Mouse (Mus musculus): ENCODE measurements at regions not wholly inside any gene's neighbourhood (a gene's known extent, or its start where the extent isn't known, plus 50 kb on each side); places are given as distances from the start of the nearest gene placed in this dataset.

DNA sequence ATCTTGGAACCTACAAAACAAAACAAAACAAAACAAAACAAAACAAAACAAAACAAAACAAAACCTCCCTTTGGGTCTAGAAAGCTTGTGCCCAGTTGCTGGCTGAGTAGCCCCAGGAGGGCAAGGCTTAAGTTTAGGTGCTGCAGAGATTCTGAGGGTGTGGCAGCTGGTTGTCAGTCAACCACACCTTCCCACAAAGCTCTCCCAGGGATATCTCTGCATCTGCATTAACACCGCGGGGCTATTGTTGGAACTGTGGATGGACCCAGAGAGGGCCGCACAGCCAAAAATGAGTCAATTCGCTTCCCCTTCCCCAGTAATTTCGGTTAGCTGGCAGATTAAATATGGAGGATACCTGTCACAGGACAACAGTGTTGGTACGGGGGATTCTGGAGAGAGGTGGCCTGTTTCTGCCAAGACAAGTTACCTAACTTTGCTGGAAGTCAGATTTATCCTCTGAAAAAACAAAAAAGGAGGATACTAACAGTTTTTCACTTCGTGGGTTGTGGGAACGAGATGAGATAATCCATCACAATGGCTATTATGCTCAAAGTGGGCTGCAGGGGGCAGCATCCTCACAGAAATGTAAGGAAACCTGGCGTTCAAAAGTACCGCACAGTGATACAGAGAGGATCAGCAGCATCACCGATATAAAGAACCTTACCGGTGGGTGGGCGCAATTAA, 96.7 kb downstream of the 1500009L16Rik start:
- TF ChIP-seq SRF (IDR thresholded peaks at IDR 0.05; ENCODE audit: control insufficient read depth, insufficient read length, low read depth), result no peak
- no peak for TF ChIP-seq TCF3 (IDR thresholded peaks at IDR 0.05; ENCODE audit: insufficient read length, low read depth)
- TF ChIP-seq POLR2A (IDR thresholded peaks at IDR 0.05; ENCODE audit: insufficient read length, low read depth), result no peak

DNA sequence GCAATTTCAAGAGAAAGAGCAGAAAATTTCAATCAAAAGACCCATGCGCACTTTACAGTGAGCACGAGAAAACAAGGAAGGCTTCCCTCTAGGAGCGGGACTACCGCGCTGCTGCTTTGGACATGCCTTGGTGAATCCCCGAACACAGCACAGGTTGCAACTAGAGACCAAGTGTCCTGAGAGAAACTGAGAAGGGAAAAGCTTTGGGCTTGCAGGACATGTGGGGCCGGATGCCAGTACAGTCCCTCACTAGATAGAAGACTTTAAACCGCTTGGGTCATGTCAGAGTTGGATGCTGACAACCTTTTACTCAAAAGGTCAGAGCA, 97.2 kb downstream of the 1500009L16Rik start:
- no peaks in the 10 kb centered on the region for H3K79me2 ChIP-seq (ENCODE audit: control insufficient read depth, insufficient read depth)
- H3K4me3 ChIP-seq, result no peak overlapping the region
- H3K36me3 ChIP-seq (ENCODE audit: control insufficient read depth, insufficient read depth), result no peaks in the 10 kb centered on the region
- H3K4me2 ChIP-seq (ENCODE audit: low read depth), result no peak overlapping the region
- H3ac ChIP-seq (ENCODE audit: control insufficient read depth, insufficient read length), result no peak overlapping the region
- peaks cover 10% of the 10 kb centered on the region for H3K27me3 ChIP-seq (ENCODE audit: control insufficient read depth, insufficient read depth, insufficient read length)
- no peak for TF ChIP-seq MAX (IDR thresholded peaks at IDR 0.05; ENCODE audit: low read depth)

More for the DNA sequence above, 96.7 kb downstream of the 1500009L16Rik start:
- Histone ChIP-seq H3K4me2 (ENCODE audit: low read depth) (no peak overlapping the region), H3K4me3 (no peak overlapping the region), H3K27me3 (ENCODE audit: control insufficient read depth, insufficient read depth, insufficient read length) (peaks cover 10% of the 10 kb centered on the region), H3K79me2 (ENCODE audit: control insufficient read depth, insufficient read depth) (no peaks in the 10 kb centered on the region), H3K36me3 (ENCODE audit: control insufficient read depth, insufficient read depth) (no peaks in the 10 kb centered on the region), H3ac (ENCODE audit: control insufficient read depth, insufficient read length) (no peak overlapping the region)

DNA sequence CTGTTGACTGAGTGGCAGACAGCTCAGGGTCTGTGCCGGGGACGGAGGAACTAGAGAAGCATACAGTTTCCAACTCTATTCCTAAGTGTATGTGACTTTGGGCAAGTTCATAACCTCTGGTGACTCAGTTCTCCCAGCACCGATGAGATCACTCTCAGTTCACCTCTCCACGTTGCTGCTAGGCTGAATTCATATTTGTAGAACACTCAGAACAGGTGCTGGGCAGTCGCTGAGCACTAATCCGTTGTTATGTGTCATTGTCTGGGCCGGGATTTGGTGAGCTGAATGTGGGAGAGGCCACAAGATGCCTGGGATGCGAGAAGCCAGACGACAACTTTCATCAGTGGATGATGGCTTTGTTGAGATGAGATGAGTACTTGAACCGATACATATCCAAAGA, 98.4 kb downstream of the 1500009L16Rik start:
- Histone ChIP-seq H3K27me3 (ENCODE audit: control insufficient read depth, insufficient read depth, insufficient read length) (peaks cover 5% of the 10 kb centered on the region), H3K79me2 (ENCODE audit: control insufficient read depth, insufficient read depth) (no peaks in the 10 kb centered on the region), H3K4me2 (ENCODE audit: low read depth) (no peak overlapping the region), H3ac (ENCODE audit: control insufficient read depth, insufficient read length) (no peak overlapping the region), H3K4me3 (no peak overlapping the region), H3K36me3 (ENCODE audit: control insufficient read depth, insufficient read depth) (no peaks in the 10 kb centered on the region)
- no peak for TF ChIP-seq E2F4 (IDR thresholded peaks at IDR 0.05; ENCODE audit: insufficient read depth)
- peak in 2 of 3 experiments; percentile 27 to 63 for TF ChIP-seq MYOD1 (IDR thresholded peaks at IDR 0.05; ENCODE audit: control insufficient read depth in 1 of 3, insufficient read length in 2 of 3, low read depth in 2 of 3)
- no peak for TF ChIP-seq USF1 (IDR thresholded peaks at IDR 0.05; ENCODE audit: low read depth)
- TF ChIP-seq MYOG (IDR thresholded peaks at IDR 0.05; ENCODE audit: control insufficient read depth in 1 of 3, insufficient read depth in 1 of 3, insufficient read length in 2 of 3, low read depth in 2 of 3), result no peak

DNA sequence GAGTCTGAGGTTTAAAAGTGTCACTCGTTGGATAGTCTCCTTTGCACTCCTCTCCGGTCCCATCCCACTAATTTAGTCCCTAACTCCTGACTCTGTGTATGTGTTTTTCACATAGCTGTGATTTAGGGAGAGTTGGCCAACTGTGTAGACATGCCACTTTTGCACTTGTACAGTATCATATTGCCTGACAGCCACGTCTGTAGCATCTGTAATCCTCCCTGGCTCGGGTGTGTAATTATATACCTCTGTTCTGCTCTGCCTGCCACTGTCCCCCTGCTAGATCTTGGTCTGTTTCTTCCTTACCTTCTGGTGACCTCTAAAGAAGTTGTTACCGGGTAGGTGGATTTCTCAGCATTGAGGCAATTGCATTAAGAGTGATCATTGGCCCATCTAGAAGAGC, 103.4 kb downstream of the 1500009L16Rik start:
- no peaks in the 10 kb centered on the region for H3K36me3 ChIP-seq (ENCODE audit: control insufficient read depth, insufficient read depth)
- H3K79me2 ChIP-seq (ENCODE audit: control insufficient read depth, insufficient read depth), result no peaks in the 10 kb centered on the region
- no peaks in the 10 kb centered on the region for H3K27me3 ChIP-seq (ENCODE audit: control insufficient read depth, insufficient read depth, insufficient read length)
- H3K4me3 ChIP-seq, result no peak overlapping the region
- TF ChIP-seq TCF3 (IDR thresholded peaks at IDR 0.05; ENCODE audit: insufficient read length, low read depth) (no peak), POLR2AphosphoS2 (IDR thresholded peaks at IDR 0.05; ENCODE audit: insufficient read length, low read depth) (no peak), E2F4 (IDR thresholded peaks at IDR 0.05; ENCODE audit: insufficient read depth) (no peak), CEBPB (IDR thresholded peaks at IDR 0.05; ENCODE audit: insufficient read depth, poor library complexity, severe bottlenecking) (no peak), POLR2A (IDR thresholded peaks at IDR 0.05; ENCODE audit: insufficient read length, low read depth) (no peak), MYOG (IDR thresholded peaks at IDR 0.05; ENCODE audit: control insufficient read depth in 1 of 3, insufficient read depth in 1 of 3, insufficient read length in 2 of 3, low read depth in 2 of 3) (no peak), TCF12 (IDR thresholded peaks at IDR 0.05; ENCODE audit: insufficient read depth, poor library complexity, severe bottlenecking) (no peak), MYOD1 (IDR thresholded peaks at IDR 0.05; ENCODE audit: control insufficient read depth in 1 of 3, insufficient read length in 2 of 3, low read depth in 2 of 3) (no peak), USF1 (IDR thresholded peaks at IDR 0.05; ENCODE audit: low read depth) (no peak), REST (IDR thresholded peaks at IDR 0.05; ENCODE audit: insufficient read depth, insufficient read length) (no peak), SRF (IDR thresholded peaks at IDR 0.05; ENCODE audit: control insufficient read depth, insufficient read length, low read depth) (no peak), MAX (IDR thresholded peaks at IDR 0.05; ENCODE audit: low read depth) (no peak)
- H3ac ChIP-seq (ENCODE audit: control insufficient read depth, insufficient read length), result no peak overlapping the region
- H3K4me2 ChIP-seq (ENCODE audit: low read depth), result no peak overlapping the region

DNA sequence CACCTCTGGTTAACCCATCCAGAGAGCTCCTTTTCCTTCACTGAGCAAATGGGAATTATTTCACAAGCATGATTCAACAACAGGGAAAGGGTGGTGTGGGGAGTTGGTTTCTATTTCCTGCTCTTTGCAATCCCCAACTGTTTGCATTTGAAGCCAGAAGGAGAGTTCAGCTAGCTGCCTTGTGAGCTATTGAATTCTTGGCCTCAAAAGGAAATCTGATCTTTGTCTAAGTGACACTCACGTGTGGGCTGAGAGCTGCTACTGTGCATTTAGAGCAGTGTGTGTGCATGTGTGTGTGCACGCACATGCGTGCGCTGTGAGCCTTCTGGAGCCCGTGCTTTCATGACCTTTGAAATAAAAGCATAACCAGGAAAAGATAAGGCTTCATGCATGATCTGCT, 113.7 kb downstream of the 1500009L16Rik start:
- no peak for TF ChIP-seq USF1 (IDR thresholded peaks at IDR 0.05; ENCODE audit: low read depth)
- TF ChIP-seq POLR2AphosphoS2 (IDR thresholded peaks at IDR 0.05; ENCODE audit: insufficient read length, low read depth), result no peak
- TF ChIP-seq TCF3 (IDR thresholded peaks at IDR 0.05; ENCODE audit: insufficient read length, low read depth), result no peak
- TF ChIP-seq POLR2A (IDR thresholded peaks at IDR 0.05; ENCODE audit: insufficient read length, low read depth), result no peak
- TF ChIP-seq CEBPB (IDR thresholded peaks at IDR 0.05; ENCODE audit: insufficient read depth, poor library complexity, severe bottlenecking), result no peak
- no peak for TF ChIP-seq TCF12 (IDR thresholded peaks at IDR 0.05; ENCODE audit: insufficient read depth, poor library complexity, severe bottlenecking)
- TF ChIP-seq MAX (IDR thresholded peaks at IDR 0.05; ENCODE audit: low read depth), result no peak
- TF ChIP-seq E2F4 (IDR thresholded peaks at IDR 0.05; ENCODE audit: insufficient read depth), result no peak
- TF ChIP-seq MYOG (IDR thresholded peaks at IDR 0.05; ENCODE audit: control insufficient read depth in 1 of 3, insufficient read depth in 1 of 3, insufficient read length in 2 of 3, low read depth in 2 of 3), result no peak
- TF ChIP-seq MYOD1 (IDR thresholded peaks at IDR 0.05; ENCODE audit: control insufficient read depth in 1 of 3, insufficient read length in 2 of 3, low read depth in 2 of 3), result no peak
- TF ChIP-seq SRF (IDR thresholded peaks at IDR 0.05; ENCODE audit: control insufficient read depth, insufficient read length, low read depth), result no peak
- no peak for TF ChIP-seq REST (IDR thresholded peaks at IDR 0.05; ENCODE audit: insufficient read depth, insufficient read length)
- Histone ChIP-seq H3ac (ENCODE audit: control insufficient read depth, insufficient read length) (no peak overlapping the region), H3K4me2 (ENCODE audit: low read depth) (no peak overlapping the region), H3K36me3 (ENCODE audit: control insufficient read depth, insufficient read depth) (no peaks in the 10 kb centered on the region), H3K27me3 (ENCODE audit: control insufficient read depth, insufficient read depth, insufficient read length) (no peaks in the 10 kb centered on the region), H3K4me3 (no peak overlapping the region), H3K79me2 (ENCODE audit: control insufficient read depth, insufficient read depth) (no peaks in the 10 kb centered on the region)
